Comparison of ENCODE assay signal across 18 mouse cellular contexts in the genomic region with DNA sequence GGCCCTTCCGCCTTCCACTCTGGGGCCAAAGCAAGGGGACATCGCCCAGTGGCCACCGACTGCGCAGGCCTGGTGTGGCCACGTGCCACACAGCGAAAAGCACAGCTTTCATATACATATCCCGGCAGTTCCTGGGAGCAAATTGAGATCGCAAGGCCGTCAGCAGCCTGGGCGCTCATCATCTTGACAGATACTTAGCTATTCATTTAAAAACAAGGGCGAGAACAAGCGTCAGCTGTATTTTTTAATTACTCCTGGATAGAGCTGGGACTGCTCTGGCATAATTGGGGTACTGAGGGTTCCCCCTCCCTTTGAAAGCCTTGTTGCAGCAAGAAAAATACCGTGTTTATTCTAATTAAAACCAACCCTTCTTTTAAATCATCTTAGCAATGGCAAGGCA.
DNase-seq lines count a peak whose midpoint lies in the region; ATAC-seq lines count a peak whose summit lies in the region.
"Had no signal": no experiment of that assay in that cellular context is flagged by ENCODE, and none has a peak within 500 bp of the region (broad histone marks: within the 10 kb centered on the region; RNA-seq: fewer than 3 reads in every experiment).

No protein-coding gene starts in this region.

- H3K36me3 ChIP-seq in midbrain, embryonic 12.5 days = no peaks in the 10 kb centered on the region
- no peaks in the 10 kb centered on the region for H3K36me3 ChIP-seq in midbrain, embryonic 16.5 days (ENCODE audit: control insufficient read depth, insufficient read depth, low read length)
- no peaks in the 10 kb centered on the region for H3K36me3 ChIP-seq in forebrain, embryonic 13.5 days (ENCODE audit: poor library complexity, severe bottlenecking)
- H3K36me3 ChIP-seq in hindbrain, embryonic 15.5 days = no peaks in the 10 kb centered on the region
- H3K36me3 ChIP-seq: embryonic facial prominence, embryonic 13.5 days; heart, embryonic 15.5 days; liver, embryonic 13.5 days; lung, embryonic 15.5 days had no signal

- H3K4me3 ChIP-seq in midbrain, embryonic 12.5 days = no peak overlapping the region
- no peak overlapping the region for H3K4me3 ChIP-seq in midbrain, embryonic 16.5 days (ENCODE audit: low read depth, low read length)
- H3K4me3 ChIP-seq in forebrain, embryonic 13.5 days = no peak overlapping the region
- H3K4me3 ChIP-seq in hindbrain, embryonic 15.5 days = no peak overlapping the region
- H3K4me3 ChIP-seq: embryonic facial prominence, embryonic 13.5 days; heart, embryonic 15.5 days; liver, embryonic 13.5 days; lung, embryonic 15.5 days; myocyte had no signal

- WGBS in midbrain, embryonic 12.5 days = 78% methylated on average over 13 of the region's 13 CpGs
- WGBS in midbrain, embryonic 16.5 days = 68% methylated on average over 13 of the region's 13 CpGs
- WGBS in forebrain, embryonic 13.5 days = 49% methylated on average over 13 of the region's 13 CpGs
- 44% methylated on average over 13 of the region's 13 CpGs for WGBS in hindbrain, embryonic 15.5 days

- no peaks in the 10 kb centered on the region for H3K27me3 ChIP-seq in midbrain, embryonic 12.5 days
- no peaks in the 10 kb centered on the region for H3K27me3 ChIP-seq in midbrain, embryonic 16.5 days (ENCODE audit: control insufficient read depth, insufficient read depth, low read depth, low read length)
- H3K27me3 ChIP-seq in forebrain, embryonic 13.5 days = no peaks in the 10 kb centered on the region
- H3K27me3 ChIP-seq in hindbrain, embryonic 15.5 days = no peaks in the 10 kb centered on the region
- H3K27me3 ChIP-seq: embryonic facial prominence, embryonic 13.5 days; heart, embryonic 15.5 days; liver, embryonic 13.5 days; lung, embryonic 15.5 days; Patski had no signal

- no peaks in the 10 kb centered on the region for H3K9me3 ChIP-seq in midbrain, embryonic 12.5 days
- H3K9me3 ChIP-seq in midbrain, embryonic 16.5 days (replicated peaks; ENCODE audit: control insufficient read depth, low read length, poor library complexity, severe bottlenecking) = no peaks in the 10 kb centered on the region
- no peaks in the 10 kb centered on the region for H3K9me3 ChIP-seq in forebrain, embryonic 13.5 days (replicated peaks)
- no peaks in the 10 kb centered on the region for H3K9me3 ChIP-seq in hindbrain, embryonic 15.5 days
- H3K9me3 ChIP-seq: embryonic facial prominence, embryonic 13.5 days; heart, embryonic 15.5 days; liver, embryonic 13.5 days; lung, embryonic 15.5 days had no signal

- H3K27ac ChIP-seq in midbrain, embryonic 12.5 days (replicated peaks) = peak overlapping the region; percentile 60
- no peak overlapping the region for H3K27ac ChIP-seq in midbrain, embryonic 16.5 days (ENCODE audit: low read length)
- peak overlapping the region; percentile 67 for H3K27ac ChIP-seq in forebrain, embryonic 13.5 days
- peak overlapping the region; percentile 3; the same call in 1 of the 2 replicates for H3K27ac ChIP-seq in hindbrain, embryonic 15.5 days (replicated peaks)
- H3K27ac ChIP-seq: embryonic facial prominence, embryonic 13.5 days; heart, embryonic 15.5 days; liver, embryonic 13.5 days; lung, embryonic 15.5 days had no signal

- no peak for ATAC-seq in midbrain, embryonic 12.5 days (ENCODE audit: low FRiP score, low read depth)
- ATAC-seq in midbrain, embryonic 16.5 days = no peak
- peak; percentile 65; the same call in 1 of the 2 replicates for ATAC-seq in forebrain, embryonic 13.5 days
- ATAC-seq in hindbrain, embryonic 15.5 days (ENCODE audit: low FRiP score, low read depth) = 0 out of 2 replicates have a peak, but pooled peaks have one; percentile 25
- no peak for ATAC-seq in granulocyte monocyte progenitor cell, adult 5-6 weeks (replicated peaks; ENCODE audit: poor library complexity, severe bottlenecking)
- no peak for ATAC-seq in megakaryocyte progenitor cell, adult 5-6 weeks (replicated peaks; ENCODE audit: poor library complexity)
- ATAC-seq: activated CD4-positive, CD25-positive, alpha-beta regulatory T cell, adult 4 months; Patski had no signal

- peaks cover 69% of the 10 kb centered on the region for H3K4me1 ChIP-seq in midbrain, embryonic 12.5 days
- H3K4me1 ChIP-seq in midbrain, embryonic 16.5 days (ENCODE audit: control insufficient read depth, insufficient read depth, low read length) = peaks cover 25% of the 10 kb centered on the region
- peaks cover 78% of the 10 kb centered on the region for H3K4me1 ChIP-seq in forebrain, embryonic 13.5 days
- peaks cover 71% of the 10 kb centered on the region for H3K4me1 ChIP-seq in hindbrain, embryonic 15.5 days (replicated peaks)
- H3K4me1 ChIP-seq: liver, embryonic 13.5 days had no signal

- no peak for DNase-seq in urinary bladder, postnatal 14 days (ENCODE audit: low spot score)
- DNase-seq: adrenal gland, postnatal 36 days; cerebellum, adult 8-10 months; kidney, adult 11 months; liver, embryonic 13.5 days; thymus, adult 18-20 months had no signal

- H3K9ac ChIP-seq in midbrain, embryonic 12.5 days (replicated peaks) = no peak overlapping the region
- H3K9ac ChIP-seq in midbrain, embryonic 16.5 days (ENCODE audit: low read depth, low read length) = no peak overlapping the region
- no peak overlapping the region for H3K9ac ChIP-seq in forebrain, embryonic 13.5 days
- H3K9ac ChIP-seq in hindbrain, embryonic 15.5 days = no peak overlapping the region
- H3K9ac ChIP-seq: embryonic facial prominence, embryonic 13.5 days; heart, embryonic 15.5 days; liver, embryonic 13.5 days; lung, embryonic 15.5 days had no signal

- no peak overlapping the region for H3K4me2 ChIP-seq in midbrain, embryonic 12.5 days (replicated peaks)
- H3K4me2 ChIP-seq in midbrain, embryonic 16.5 days (ENCODE audit: low read length) = no peak overlapping the region
- no peak overlapping the region; the same call in 1 of the 2 replicates for H3K4me2 ChIP-seq in forebrain, embryonic 13.5 days
- H3K4me2 ChIP-seq in hindbrain, embryonic 15.5 days = no peak overlapping the region
- H3K4me2 ChIP-seq: embryonic facial prominence, embryonic 13.5 days; heart, embryonic 15.5 days; liver, embryonic 13.5 days; lung, embryonic 15.5 days had no signal

Comparison
In these comparisons a context has a peak if more than half of its experiments do, and no peak if none do; other contexts are left out.
1. ATAC-seq: peak in forebrain, embryonic 13.5 days (single experiment) and hindbrain, embryonic 15.5 days (single experiment); none in midbrain, embryonic 12.5 days (single experiment), midbrain, embryonic 16.5 days (single experiment), granulocyte monocyte progenitor cell, adult 5-6 weeks (single experiment) and megakaryocyte progenitor cell, adult 5-6 weeks (single experiment).